Mouse (Mus musculus) liver, postnatal 0 days (tissue): ENCODE measurements around the gene Tnfrsf21.

Experiments used
- CTCF ChIP-seq: sonication (generic); IDR thresholded peaks from 2 replicates; pipeline ENCODE4 v1.5.1; 2016; ENCODE audit warnings: antibody characterized with exemption, low read depth
- EP300 ChIP-seq: IDR thresholded peaks from 2 replicates; pipeline ENCODE4 v1.6.1; 2016; ENCODE audit warnings: antibody characterized with exemption, low read depth, mild to moderate bottlenecking

GRCm38 (mm10) chr17:43135398-43136265 is 119.3 kb downstream of the Tnfrsf21 start:
- TF ChIP-seq CTCF (no peak), EP300 (no peak)
